Mouse (Mus musculus) right cerebral cortex, postnatal 25 days (tissue): ENCODE results near the gene Esam.

Source experiments
- DNase-seq: peaks from one replicate; pipeline ENCODE4 v3.0.0; 2022

Esam gene

DNA sequence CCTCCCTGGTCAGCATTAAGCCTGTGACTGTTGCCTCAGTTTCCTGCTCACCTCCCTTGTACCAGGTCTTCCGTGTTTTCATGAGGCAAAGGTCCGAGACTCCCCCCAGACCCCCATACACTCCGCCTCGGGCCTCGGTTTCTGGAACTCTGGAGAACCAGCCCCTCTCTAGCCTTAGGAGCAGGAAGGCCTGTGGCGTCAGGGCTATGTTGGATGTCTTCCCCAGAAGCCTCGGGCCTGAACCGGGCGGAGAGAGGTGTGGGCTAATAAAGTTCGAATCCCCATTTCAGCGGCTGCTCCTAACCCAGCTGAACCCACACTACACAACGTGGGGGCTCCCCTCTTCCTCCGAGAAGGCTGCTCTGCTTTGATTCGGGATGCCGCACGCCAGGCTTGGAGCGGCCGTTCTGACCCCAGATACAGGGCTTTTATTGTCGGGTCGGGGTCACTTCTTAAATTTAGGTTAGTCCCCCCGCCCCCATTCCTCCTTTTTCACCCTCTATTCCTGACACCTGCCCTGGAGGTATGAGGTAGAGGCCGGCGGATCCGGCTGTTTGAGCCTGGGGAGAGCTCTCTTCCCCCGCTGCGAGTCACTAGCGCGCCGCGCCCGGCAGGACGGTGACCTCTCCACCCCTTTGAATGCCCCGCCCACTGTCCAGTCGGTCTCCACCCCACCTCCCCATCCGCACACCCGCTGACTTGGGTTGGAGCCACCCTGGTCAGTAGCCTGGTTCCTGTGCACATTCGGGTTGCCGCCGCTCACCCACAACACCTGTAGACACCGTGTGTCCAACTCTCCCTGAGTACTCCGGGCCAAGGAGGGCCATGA is at the start of gene Esam:
Esam (plus strand) TSS at position 683 of the 829 bp plus-strand sequence.
- no peak for DNase-seq

GRCm38 (mm10) chr9:37485146-37485545 is 42.7 kb upstream of the Esam start:
- no peak for DNase-seq

GRCm38 (mm10) chr9:37488041-37488440 is 39.8 kb upstream of the Esam start:
- no peak for DNase-seq

DNA sequence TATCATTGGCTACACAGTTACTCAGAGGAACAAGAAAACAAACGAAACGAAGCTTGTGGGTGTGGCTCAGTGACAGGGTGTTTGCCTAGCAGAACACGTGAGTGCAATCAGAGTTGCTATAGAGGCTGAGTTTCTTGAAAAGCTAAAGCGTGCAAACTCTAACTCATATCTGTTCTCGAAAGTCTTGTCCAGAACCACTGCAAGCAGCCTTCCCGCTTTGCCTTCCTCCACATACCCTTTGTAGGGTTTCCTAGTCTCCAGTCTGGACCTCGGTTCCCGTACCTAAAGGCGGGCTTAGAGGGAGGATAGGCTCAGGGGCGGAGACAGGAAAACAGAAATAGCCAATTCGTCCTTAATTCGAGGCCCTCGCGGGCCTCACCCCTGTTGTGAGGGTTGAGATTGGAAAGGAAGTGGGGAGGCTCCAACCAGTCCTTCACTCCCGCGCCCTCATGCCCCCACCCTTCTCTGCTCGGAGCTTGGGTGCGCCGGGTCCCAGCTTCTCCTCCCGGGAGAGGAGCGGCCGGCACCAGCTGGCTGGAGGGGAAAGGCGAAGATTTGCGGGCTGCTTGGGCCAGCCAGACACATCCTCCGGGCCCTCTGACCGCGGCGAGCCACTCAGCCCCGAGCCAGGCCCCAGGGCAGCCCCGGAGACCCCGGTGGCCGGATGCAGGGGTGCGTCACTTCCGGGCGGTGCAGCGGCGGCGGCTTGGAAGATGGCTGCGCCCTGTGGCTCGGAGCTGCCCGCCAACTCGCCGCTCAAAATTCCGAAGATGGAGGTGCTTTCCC is 39.1 kb upstream of the Esam start, which contains the start of gene Msantd2:
Msantd2 (plus strand) TSS at position 709 of the 786 bp plus-strand sequence.
- DNase-seq = peak; percentile 91

- DNase-seq = peak; percentile 39
These were observed 38.3 kb upstream of the Esam start for GRCm38 (mm10) chr9:37489446-37490120.

DNA sequence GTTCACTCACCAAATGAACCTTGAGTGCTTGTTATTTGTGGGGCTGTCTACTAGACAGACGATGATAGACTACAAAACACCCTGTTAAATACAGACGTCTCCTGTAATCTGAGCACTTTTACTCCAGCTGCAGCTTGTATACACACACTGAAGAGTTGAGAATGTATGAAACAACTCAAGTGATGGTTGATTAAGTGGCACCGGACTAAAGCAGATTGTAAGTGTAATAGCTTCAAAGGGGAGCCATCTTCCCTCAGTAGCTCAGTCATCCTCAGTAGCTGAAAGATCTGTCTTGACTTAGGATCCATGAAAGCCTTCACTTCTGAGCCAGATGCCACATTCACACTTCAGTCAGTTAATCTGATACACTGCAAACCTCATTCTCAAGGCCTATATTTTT is 32.1 kb upstream of the Esam start:
- DNase-seq = no peak

GRCm38 (mm10) chr9:37496325-37496724 is 31.6 kb upstream of the Esam start:
- no peak for DNase-seq

DNA sequence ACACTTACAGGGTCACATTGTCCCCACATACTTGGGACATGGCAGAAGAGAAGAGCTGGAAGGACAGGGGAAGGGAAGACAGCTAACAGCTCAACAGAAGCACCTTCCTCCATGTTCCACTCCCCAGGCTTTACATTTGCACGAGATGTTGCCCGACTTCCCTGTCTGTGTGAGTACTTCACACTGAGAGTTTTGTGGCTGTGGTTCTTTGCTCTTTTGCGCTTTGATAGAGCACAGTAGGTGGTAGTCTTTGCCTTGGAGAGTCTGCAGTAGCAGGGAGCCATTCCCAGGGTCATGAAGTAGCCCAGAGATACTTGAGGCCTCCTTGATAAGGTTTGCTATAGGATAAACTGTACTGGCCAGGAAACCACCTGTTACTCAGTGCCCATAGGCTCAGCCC is 27.7 kb upstream of the Esam start:
- DNase-seq = no peak

- DNase-seq = no peak
These were observed 26.7 kb upstream of the Esam start for GRCm38 (mm10) chr9:37501170-37501569.

DNA sequence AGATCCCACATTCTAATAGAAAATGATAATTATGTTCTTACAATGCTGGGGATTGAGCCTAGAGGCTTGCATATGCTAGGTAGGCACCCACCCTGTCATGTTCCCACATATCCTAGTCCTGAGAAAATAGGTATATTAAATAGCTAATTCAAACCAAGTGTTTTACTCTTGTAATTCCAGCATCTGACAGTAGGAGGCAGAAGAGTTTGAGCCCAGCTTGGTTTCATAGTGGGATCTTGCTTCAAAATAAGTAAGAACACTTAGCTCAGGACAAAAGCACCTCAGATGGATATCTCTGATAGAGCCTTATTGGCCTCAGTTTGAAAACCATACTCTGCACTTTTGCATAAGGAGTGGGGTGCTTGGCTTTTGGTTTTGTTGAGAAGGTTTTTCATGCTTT is 23.5 kb upstream of the Esam start:
- no peak for DNase-seq

GRCm38 (mm10) chr9:37506023-37506422 is 21.9 kb upstream of the Esam start:
- no peak for DNase-seq

DNA sequence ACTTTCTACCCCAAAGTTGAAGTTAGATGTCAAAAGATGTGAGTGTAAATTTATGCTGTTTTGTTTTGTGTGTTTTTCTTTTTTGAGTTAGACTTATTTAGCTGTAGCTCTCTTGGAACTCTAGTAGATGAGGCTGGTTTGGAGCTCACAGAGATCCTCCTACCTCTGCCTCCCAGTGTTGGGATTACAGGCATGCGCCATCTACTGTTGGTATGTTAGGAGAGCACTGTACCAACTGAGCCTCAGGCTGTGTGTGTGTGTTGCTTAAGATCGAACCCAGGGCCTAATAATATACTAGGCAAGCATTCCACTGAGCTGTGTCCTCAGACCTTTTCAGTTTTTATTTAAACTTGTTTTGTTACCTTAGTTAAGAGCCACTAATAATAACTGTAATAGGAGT is 15.8 kb upstream of the Esam start:
- DNase-seq = no peak

GRCm38 (mm10) chr9:37514456-37514855 is 13.4 kb upstream of the Esam start:
- no peak for DNase-seq

DNA sequence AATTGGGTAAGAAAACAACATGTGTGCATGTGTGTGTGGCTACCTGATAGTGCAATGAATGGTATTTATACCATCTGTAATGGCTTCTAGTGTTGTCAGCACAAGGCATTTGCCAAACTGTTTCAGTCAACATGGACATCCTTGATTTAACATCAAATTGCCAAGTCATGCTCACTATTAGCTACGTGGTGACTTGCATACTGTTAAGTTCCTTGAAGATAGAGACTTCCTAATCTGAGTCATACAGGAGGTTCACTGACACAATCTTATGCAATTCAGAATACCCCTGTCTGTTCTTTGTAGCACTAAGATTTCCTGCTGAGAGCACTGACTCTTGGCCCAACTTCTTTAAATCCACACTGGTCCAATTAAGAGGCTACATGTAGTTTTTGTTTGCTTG is 10.4 kb upstream of the Esam start:
- DNase-seq = no peak

- DNase-seq = no peak
These were observed 8.9 kb upstream of the Esam start for GRCm38 (mm10) chr9:37518991-37519390.

DNA sequence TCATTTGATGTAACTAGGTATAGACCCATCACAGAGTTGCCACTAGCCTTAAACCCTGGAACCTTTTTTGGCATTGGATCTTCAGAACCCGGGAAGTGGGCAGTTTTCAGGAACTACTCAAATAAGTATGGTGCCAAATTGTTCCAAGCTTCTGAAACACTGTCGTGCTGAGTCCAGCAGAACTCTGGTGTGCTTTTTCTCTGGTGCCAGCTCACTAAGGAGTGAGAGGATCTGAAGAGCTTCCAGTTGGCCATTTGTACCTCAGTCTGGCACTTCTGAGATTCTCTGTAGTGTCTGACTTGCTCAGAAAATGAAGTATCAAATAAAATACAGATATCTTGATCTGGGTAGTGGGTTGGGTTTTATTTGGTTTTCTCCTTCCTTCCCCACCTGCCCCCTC is 7.9 kb upstream of the Esam start:
- no peak for DNase-seq

GRCm38 (mm10) chr9:37525461-37525860 is 2.4 kb upstream of the Esam start:
- no peak for DNase-seq

DNA sequence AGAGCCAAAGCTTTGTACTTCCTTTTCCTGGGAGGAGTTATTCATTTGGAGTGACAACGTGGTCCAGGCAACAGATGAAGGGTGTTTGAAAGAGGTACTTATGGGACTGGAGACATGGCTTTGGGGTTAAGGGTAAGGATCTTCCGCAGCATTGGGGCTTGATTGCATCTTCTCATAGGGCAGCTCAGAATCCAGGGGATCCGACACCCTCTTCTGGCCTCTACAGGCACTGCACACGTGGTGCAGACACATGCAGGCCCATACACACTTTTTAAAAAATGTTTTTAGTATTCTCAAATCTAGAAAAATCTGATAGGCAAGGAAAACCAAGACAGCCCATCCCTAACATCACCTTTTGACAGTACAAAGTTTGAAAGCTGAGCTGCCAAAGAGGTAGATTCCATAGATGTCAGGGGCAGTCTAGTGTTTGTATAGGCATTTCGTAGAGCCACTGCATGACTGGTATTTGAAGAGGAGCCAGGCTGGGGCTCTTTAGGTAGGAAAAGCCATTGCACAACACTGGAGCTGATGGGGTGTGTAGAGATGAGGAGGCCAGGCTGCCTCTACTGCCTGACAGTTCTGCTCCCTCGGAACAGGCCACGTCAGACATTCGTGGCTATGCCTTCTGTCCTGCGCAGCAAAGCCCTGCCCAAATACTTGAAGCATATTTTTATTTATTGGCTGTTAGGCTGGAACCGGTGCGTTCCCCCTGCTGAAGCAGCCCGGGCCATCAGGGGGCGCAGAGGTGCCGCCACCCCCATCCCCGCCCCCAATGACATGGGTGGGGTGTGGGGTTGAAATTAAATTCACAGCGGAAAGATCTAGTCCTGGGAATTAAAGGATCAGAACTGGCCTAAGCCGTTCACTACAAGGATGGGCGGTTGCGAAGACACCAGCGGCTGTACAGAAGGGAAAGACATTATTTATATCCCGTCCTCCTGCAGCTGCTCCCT is 1.2 kb upstream of the Esam start:
- no peak for DNase-seq

- no peak for DNase-seq
These were observed 520 bp downstream of the Esam start for GRCm38 (mm10) chr9:37528225-37528970.

DNA sequence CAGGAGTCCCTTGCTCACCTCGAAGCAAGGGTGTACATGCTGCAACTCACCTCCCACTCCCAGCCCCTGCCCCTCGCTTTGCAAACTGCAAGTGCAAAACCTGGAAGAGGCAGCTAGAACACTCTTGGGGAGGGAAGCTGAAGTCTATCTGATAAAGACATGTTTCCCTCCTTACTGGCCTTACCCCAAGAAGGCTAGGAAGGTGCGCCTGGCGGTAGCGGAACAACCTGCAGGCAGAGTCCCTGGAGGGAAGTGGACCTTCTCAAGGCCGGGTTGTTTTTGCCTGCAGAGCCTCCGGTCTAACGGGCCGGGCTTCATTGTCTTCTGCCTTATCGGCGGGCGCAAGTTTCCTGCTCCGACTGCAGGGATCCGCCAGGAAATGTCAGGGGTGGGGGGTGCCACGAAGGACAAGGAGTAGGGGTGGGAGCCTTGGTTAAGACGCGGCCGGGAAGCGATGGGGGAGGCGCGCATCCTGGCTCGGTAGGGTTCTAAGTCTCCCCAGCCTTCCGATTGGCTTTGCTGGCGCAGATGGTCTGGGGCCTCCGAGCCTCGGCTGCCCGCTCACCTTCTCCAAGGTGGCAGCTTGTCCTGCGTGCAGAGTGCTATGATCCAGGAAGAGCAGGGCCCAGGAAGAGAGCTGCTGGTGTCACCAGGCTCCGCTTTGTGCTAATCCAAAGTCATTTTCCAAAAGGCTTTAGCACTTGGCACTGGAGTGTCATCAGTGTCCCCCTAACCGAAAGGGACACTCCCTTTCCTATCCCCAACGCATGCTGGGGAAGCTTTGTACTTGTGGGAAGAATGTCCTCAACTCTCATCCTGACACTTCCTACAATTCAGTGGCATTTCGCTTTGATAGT is 2.4 kb downstream of the Esam start:
- no peak for DNase-seq
